Mouse (Mus musculus): Measurements from ENCODE around the gene Kcnk10. TPM values are rescaled to one million over a fixed set of nuclear protein-coding genes. Genes with fewer than 3 reads are reported as not detected.

The Kcnk10 gene
- total and polyA plus RNA-seq, 3 experiments, result 2.4 to 7.5 (median 3.8) TPM

DNA sequence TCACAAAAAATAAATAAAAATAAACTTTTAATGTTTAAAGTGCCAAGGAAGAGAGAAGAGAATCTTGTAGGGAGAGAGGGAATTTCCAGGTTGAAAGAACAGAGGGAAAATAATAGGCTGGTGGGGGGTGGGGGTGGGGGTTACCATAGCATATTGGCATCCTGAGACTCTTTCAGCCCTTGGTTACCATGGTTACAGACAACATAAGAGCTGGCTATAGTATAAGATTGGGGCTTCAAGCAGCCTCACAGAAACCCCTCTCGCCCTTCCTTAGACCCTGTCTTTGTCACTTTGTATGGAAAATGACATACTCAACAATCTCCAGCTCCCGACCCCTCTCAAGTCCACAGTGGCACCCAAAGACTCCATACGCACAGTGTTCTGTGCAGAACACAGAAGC lies 13.7 kb downstream of the Kcnk10 start:
- Histone ChIP-seq H3K79me2 (replicated peaks; ENCODE audit: control insufficient read depth, extremely low read depth, insufficient read depth, poor library complexity, severe bottlenecking) (no peaks in the 10 kb centered on the region; the same call in 1 of the 2 replicates), H3K4me2 (ENCODE audit: insufficient read depth, low read depth, poor library complexity, severe bottlenecking) (no peak overlapping the region), H3K9ac (ENCODE audit: insufficient read depth, low read depth) (no peak overlapping the region), H3K4me3 (replicated peaks in 1 of 3; ENCODE audit: low read depth in 2 of 3, low read length in 2 of 3, poor library complexity in 1 of 3) (no peak overlapping the region), H3K27me3 (replicated peaks) (no peaks in the 10 kb centered on the region), H3K9me3 (replicated peaks; ENCODE audit: low read length) (no peaks in the 10 kb centered on the region), H3K27ac (ENCODE audit: insufficient read depth, low read depth) (no peak overlapping the region), H3K4me1 (ENCODE audit: control insufficient read depth in 1 of 2, insufficient read depth in 2 of 2) (peaks cover 5 to 24% of the 10 kb centered on the region in 2 experiments; a peak in 3 of 4 replicates), H3K36me3 (replicated peaks in 1 of 2; ENCODE audit: control insufficient read depth in 1 of 2, insufficient read depth in 1 of 2, low read length in 1 of 2) (peaks cover 0 to 12% of the 10 kb centered on the region in 2 experiments)
- DNase-seq (ENCODE audit: extremely low read depth), result no peak
- in situ Hi-C loops (cut with MboI; ENCODE audit: low pct_ligation_motif_present, low pct_unique_long_range_greater_than_20kb, low sequenced_read_pairs) (no loop called here), dilution Hi-C loops (cut with MboI; ENCODE audit: extremely low pct_ligation_motif_present, extremely low pct_unique_long_range_greater_than_20kb, low sequenced_read_pairs) (no loop called here)
- TF ChIP-seq USF2 (conservative IDR thresholded peaks at IDR 0.05; ENCODE audit: low read depth, low read length), result no peak
- TF ChIP-seq HCFC1 (IDR thresholded peaks at IDR 0.05; ENCODE audit: low read depth, low read length), result no peak
- no peak for TF ChIP-seq CHD1 (IDR thresholded peaks at IDR 0.05; ENCODE audit: low read depth, low read length)
- TF ChIP-seq TCF12 (IDR thresholded peaks at IDR 0.05; ENCODE audit: low read depth, low read length), result no peak
- TF ChIP-seq ELF1 (IDR thresholded peaks at IDR 0.05; ENCODE audit: low read depth, low read length), result no peak
- no peak for TF ChIP-seq SIN3A (IDR thresholded peaks at IDR 0.05; ENCODE audit: low read length)
- TF ChIP-seq EP300 (IDR thresholded peaks at IDR 0.05; ENCODE audit: low read length), result no peak
- TF ChIP-seq JUN (IDR thresholded peaks at IDR 0.05; ENCODE audit: insufficient read depth, low read depth, low read length), result no peak
- no peak for TF ChIP-seq PAX5 (IDR thresholded peaks at IDR 0.05; ENCODE audit: low read length)
- no peak for TF ChIP-seq POLR2A (IDR thresholded peaks at IDR 0.05; ENCODE audit: low read depth, low read length)
- TF ChIP-seq BHLHE40 (IDR thresholded peaks at IDR 0.05; ENCODE audit: low read depth, low read length), result no peak
- no peak for TF ChIP-seq JUND (conservative IDR thresholded peaks at IDR 0.05; ENCODE audit: low read depth, low read length)
- TF ChIP-seq MAZ (IDR thresholded peaks at IDR 0.05; ENCODE audit: low read depth, low read length), result no peak
- no peak for TF ChIP-seq TBP (conservative IDR thresholded peaks at IDR 0.05; ENCODE audit: low read depth, low read length)
- no peak for TF ChIP-seq MEF2A (IDR thresholded peaks at IDR 0.05; ENCODE audit: borderline replicate concordance, low read depth, low read length)
- TF ChIP-seq UBTF (IDR thresholded peaks at IDR 0.05; ENCODE audit: low read depth, low read length), result no peak
- TF ChIP-seq ZNF384 (IDR thresholded peaks at IDR 0.05; ENCODE audit: low read depth, low read length), result no peak
- TF ChIP-seq CTCF (conservative IDR thresholded peaks at IDR 0.05 in 1 of 2, IDR thresholded peaks at IDR 0.05 in 1 of 2; ENCODE audit: low read depth in 2 of 2, low read length in 2 of 2), result no peak

- in situ Hi-C loops (cut with MboI; ENCODE audit: low pct_ligation_motif_present, low pct_unique_long_range_greater_than_20kb, low sequenced_read_pairs) (no loop called here), dilution Hi-C loops (cut with MboI; ENCODE audit: extremely low pct_ligation_motif_present, extremely low pct_unique_long_range_greater_than_20kb, low sequenced_read_pairs) (no loop called here)
- no peak overlapping the region for H3K4me2 ChIP-seq (ENCODE audit: insufficient read depth, low read depth, poor library complexity, severe bottlenecking)
- no peak for DNase-seq (ENCODE audit: extremely low read depth)
- peaks cover 0 to 12% of the 10 kb centered on the region in 2 experiments for H3K36me3 ChIP-seq (replicated peaks in 1 of 2; ENCODE audit: control insufficient read depth in 1 of 2, insufficient read depth in 1 of 2, low read length in 1 of 2)
- no peak for TF ChIP-seq NELFE (IDR thresholded peaks at IDR 0.05; ENCODE audit: low read depth, low read length)
- TF ChIP-seq E2F4 (IDR thresholded peaks at IDR 0.05; ENCODE audit: insufficient replicate concordance, low read depth, low read length), result no peak
- TF ChIP-seq SMC3 (IDR thresholded peaks at IDR 0.05; ENCODE audit: low read depth, low read length), result no peak
- no peak for TF ChIP-seq RAD21 (IDR thresholded peaks at IDR 0.05; ENCODE audit: low read depth, low read length)
- TF ChIP-seq HCFC1 (IDR thresholded peaks at IDR 0.05; ENCODE audit: low read depth, low read length), result no peak
- no peak for TF ChIP-seq GABPA (IDR thresholded peaks at IDR 0.05; ENCODE audit: insufficient replicate concordance, low read depth, low read length)
- no peak for TF ChIP-seq TCF12 (IDR thresholded peaks at IDR 0.05; ENCODE audit: low read depth, low read length)
- no peak for TF ChIP-seq PAX5 (IDR thresholded peaks at IDR 0.05; ENCODE audit: low read length)
- TF ChIP-seq ELF1 (IDR thresholded peaks at IDR 0.05; ENCODE audit: low read depth, low read length), result no peak
- TF ChIP-seq USF1 (IDR thresholded peaks at IDR 0.05; ENCODE audit: low read depth, low read length), result no peak
- no peak for TF ChIP-seq ZMIZ1 (IDR thresholded peaks at IDR 0.05; ENCODE audit: low read depth, low read length)
- no peak for TF ChIP-seq ZC3H11A (IDR thresholded peaks at IDR 0.05; ENCODE audit: low read depth, low read length)
- TF ChIP-seq CHD2 (IDR thresholded peaks at IDR 0.05; ENCODE audit: low read length), result no peak
- no peak for TF ChIP-seq JUN (IDR thresholded peaks at IDR 0.05; ENCODE audit: insufficient read depth, low read depth, low read length)
- no peak for TF ChIP-seq MYC (IDR thresholded peaks at IDR 0.05; ENCODE audit: low read depth, low read length)
- TF ChIP-seq NRF1 (IDR thresholded peaks at IDR 0.05; ENCODE audit: low read depth, low read length), result no peak
- TF ChIP-seq MAFK (IDR thresholded peaks at IDR 0.05; ENCODE audit: insufficient replicate concordance, low read length), result no peak
- no peaks in the 10 kb centered on the region for H3K27me3 ChIP-seq (replicated peaks)
- H3K27ac ChIP-seq (ENCODE audit: insufficient read depth, low read depth), result no peak overlapping the region
- no peak overlapping the region for H3K9ac ChIP-seq (ENCODE audit: insufficient read depth, low read depth)
- H3K9me3 ChIP-seq (replicated peaks; ENCODE audit: low read length), result no peaks in the 10 kb centered on the region
- H3K79me2 ChIP-seq (replicated peaks; ENCODE audit: control insufficient read depth, extremely low read depth, insufficient read depth, poor library complexity, severe bottlenecking), result no peaks in the 10 kb centered on the region; the same call in 1 of the 2 replicates
- no peak overlapping the region for H3K4me3 ChIP-seq (replicated peaks in 1 of 3; ENCODE audit: low read depth in 2 of 3, low read length in 2 of 3, poor library complexity in 1 of 3)
- peaks cover 4 to 24% of the 10 kb centered on the region in 2 experiments; a peak in 3 of 4 replicates for H3K4me1 ChIP-seq (ENCODE audit: control insufficient read depth in 1 of 2, insufficient read depth in 2 of 2)
Measured at GRCm38 (mm10) chr12:98563261-98563660, 14.8 kb downstream of the Kcnk10 start.

Measured in CH12.LX (cell line).